Mouse (Mus musculus) lung, adult 18-20 months (tissue): Measurements from ENCODE around the gene Crebbp.
A peak's percentile ranks its signal among the peaks of the same experiment; 100 is the strongest.
"Not testable (repeated sequence)": the region's sequence is repeated elsewhere in the genome, so short reads cannot be mapped to it uniquely, and the experiment has no call there.

Experiments
- DNase-seq, 2 experiments: peaks; one replicate each; pipeline ENCODE4 v3.0.0; 2022; ENCODE audit warnings: mixed read lengths in 2 of 2

The Crebbp gene

GRCm38 (mm10) chr16:4138541-4138940 is 75.3 kb downstream of the Crebbp start:
- no peak for DNase-seq

- no peak for DNase-seq
These were observed 80.0 kb downstream of the Crebbp start for GRCm38 (mm10) chr16:4133754-4134153.

- no peak for DNase-seq
These were observed 84.9 kb downstream of the Crebbp start for GRCm38 (mm10) chr16:4128894-4129293.

- DNase-seq: no peak
These were observed 96.7 kb downstream of the Crebbp start for GRCm38 (mm10) chr16:4117072-4117471.

GRCm38 (mm10) chr16:4100374-4100773 is 113.4 kb downstream of the Crebbp start:
- no peak for DNase-seq

GRCm38 (mm10) chr16:4097521-4097920 is 116.3 kb downstream of the Crebbp start:
- DNase-seq: no peak

GRCm38 (mm10) chr16:4096898-4097297 is 116.9 kb downstream of the Crebbp start:
- no peak for DNase-seq

GRCm38 (mm10) chr16:4096141-4096540 is 117.7 kb downstream of the Crebbp start:
- DNase-seq: no peak

GRCm38 (mm10) chr16:4087214-4087913 is 126.4 kb downstream of the Crebbp start:
- no peak for DNase-seq

- DNase-seq: no peak
These were observed 127.9 kb downstream of the Crebbp start for GRCm38 (mm10) chr16:4085851-4086387.

- DNase-seq: no peak
These were observed 128.7 kb downstream of the Crebbp start for GRCm38 (mm10) chr16:4085051-4085450.

- not testable (repeated sequence) for DNase-seq
These were observed 133.4 kb downstream of the Crebbp start for GRCm38 (mm10) chr16:4080419-4080818.

GRCm38 (mm10) chr16:4079656-4080055 is 134.1 kb downstream of the Crebbp start:
- peak in 1 of 2 experiments; percentile 62 for DNase-seq

- DNase-seq: not testable (repeated sequence)
These were observed 135.5 kb downstream of the Crebbp start for GRCm38 (mm10) chr16:4078302-4078701.

GRCm38 (mm10) chr16:4077384-4078061 is 136.3 kb downstream of the Crebbp start, which contains the start of gene Trap1:
TSS of gene Trap1 (minus strand) at chr16:4077827.
- DNase-seq: peak; percentile 92

GRCm38 (mm10) chr16:4074836-4075235 is 139.0 kb downstream of the Crebbp start:
- no peak for DNase-seq

- DNase-seq: no peak
These were observed 139.5 kb downstream of the Crebbp start for GRCm38 (mm10) chr16:4074297-4074696.

- peak; percentile 51 to 53 for DNase-seq
These were observed 145.2 kb downstream of the Crebbp start for GRCm38 (mm10) chr16:4068588-4068987.

- DNase-seq: no peak
These were observed 148.9 kb downstream of the Crebbp start for GRCm38 (mm10) chr16:4064945-4065344.

GRCm38 (mm10) chr16:4053811-4054210 is 160.0 kb downstream of the Crebbp start:
- DNase-seq: no peak

GRCm38 (mm10) chr16:4052601-4053000 is 161.2 kb downstream of the Crebbp start:
- DNase-seq: no peak

- no peak for DNase-seq
These were observed 168.3 kb downstream of the Crebbp start for GRCm38 (mm10) chr16:4045524-4045923.

- no peak for DNase-seq
These were observed 169.7 kb downstream of the Crebbp start for GRCm38 (mm10) chr16:4044093-4044492.

GRCm38 (mm10) chr16:4041646-4042045 is 172.2 kb downstream of the Crebbp start:
- DNase-seq: no peak
